Mouse (Mus musculus) ES-E14 (cell line): Measurements from ENCODE around the gene Prkab1. TPM values are rescaled to one million over a fixed set of nuclear protein-coding genes. Genes with fewer than 3 reads are reported as not detected.
A peak's percentile ranks its signal among the peaks of the same experiment; 100 is the strongest.

ENCODE experiments used
- DNase-seq: peaks from one replicate; pipeline ENCODE4 v3.0.0-alpha.2; 2013; ENCODE audit warnings: low read depth, low spot score
- H3K27ac ChIP-seq: 2 replicates; pipeline ENCODE4 v1.5.1; 2012; ENCODE audit warnings: low read depth, mild to moderate bottlenecking, low read length, moderate library complexity, mixed read lengths; ENCODE audit not compliant: poor library complexity, insufficient read depth, severe bottlenecking
- H3K36me3 ChIP-seq: 2 replicates; pipeline ENCODE4 v1.6.1; 2012; ENCODE audit warnings: mild to moderate bottlenecking, low read length, moderate library complexity, mixed read lengths; ENCODE audit not compliant: control insufficient read depth, poor library complexity, insufficient read depth, severe bottlenecking
- H3K4me1 ChIP-seq, 2 experiments: fragments of 150-350 bp in 1 of 2; sonication (generic) in 1 of 2; 2 replicates each; pipeline ENCODE4 v1.6.1; 2012; ENCODE audit warnings: low read length in 2 of 2, mild to moderate bottlenecking in 1 of 2, mixed read lengths in 1 of 2; ENCODE audit not compliant: control insufficient read depth in 2 of 2, insufficient read depth in 2 of 2, poor library complexity in 1 of 2
- H3K4me3 ChIP-seq, 2 experiments: fragments of 150-350 bp in 1 of 2; sonication (generic) in 1 of 2; 2 replicates each; pipeline ENCODE4 v1.5.1; 2012; ENCODE audit warnings: low read length in 2 of 2, low read depth in 1 of 2, mild to moderate bottlenecking in 1 of 2, mixed read lengths in 1 of 2; ENCODE audit not compliant: insufficient read depth in 1 of 2, poor library complexity in 1 of 2, severe bottlenecking in 1 of 2
- H3K9ac ChIP-seq: 2 replicates; pipeline ENCODE4 v1.6.1; 2012; ENCODE audit warnings: low read depth, mild to moderate bottlenecking, low read length, mixed read lengths; ENCODE audit not compliant: poor library complexity, insufficient read depth, severe bottlenecking
- H3K9me3 ChIP-seq: fragments of 150-350 bp; sonication (generic); 2 replicates; pipeline ENCODE4 v1.6.1; 2012; ENCODE audit warnings: low read depth, mild to moderate bottlenecking, low read length; ENCODE audit not compliant: control insufficient read depth, insufficient read depth
- CHD2 ChIP-seq: IDR thresholded peaks from 2 replicates; pipeline ENCODE4 v1.6.1; 2014; ENCODE audit warnings: mild to moderate bottlenecking, low read depth, low read length, inconsistent platforms
- HCFC1 ChIP-seq: IDR thresholded peaks from 2 replicates; pipeline ENCODE4 v1.6.1; 2012; ENCODE audit warnings: low read length, inconsistent platforms, borderline replicate concordance; ENCODE audit not compliant: insufficient read depth
- MAFK ChIP-seq: IDR thresholded peaks from 2 replicates; pipeline ENCODE4 v1.6.1; 2014; ENCODE audit warnings: mild to moderate bottlenecking, low read depth, low read length, inconsistent platforms; ENCODE audit not compliant: insufficient read depth
- ZC3H11A ChIP-seq: IDR thresholded peaks from 2 replicates; pipeline ENCODE4 v1.6.1; 2012; ENCODE audit warnings: low read depth, mild to moderate bottlenecking, inconsistent platforms, low read length, borderline replicate concordance
- ZNF384 ChIP-seq: IDR thresholded peaks from 2 replicates; pipeline ENCODE4 v1.6.1; 2012; ENCODE audit warnings: low read depth, low read length, inconsistent platforms
- in situ Hi-C, 2 experiments: fragments of 600-800 bp; cut with MboI; formaldehyde crosslinking; loops; one replicate each; pipeline ENCODE4 v1.15.1; 2025; ENCODE audit warnings: low sequenced_read_pairs in 2 of 2, inconsistent platforms in 1 of 2; ENCODE audit not compliant: unreplicated experiment in 2 of 2
- total RNA-seq: library from RNA; depleted of rRNA; stranded (reverse); fragments of 300-350 nt; gene quantifications from 2 replicates; pipeline ENCODE4 v1.2.3, GENCODE M21; 2012

The Prkab1 gene
- total RNA-seq, 1 experiment: 21.2 TPM

GRCm38 (mm10) chr5:115984392-115984791 is 39.9 kb downstream of the Prkab1 start:
- Histone ChIP-seq H3K4me1 (peaks cover 0 to 12% of the 10 kb centered on the region in 2 experiments; a peak in 2 of 4 replicates), H3K9ac (no peak overlapping the region), H3K36me3 (peaks cover 60% of the 10 kb centered on the region), H3K4me3 (no peak overlapping the region), H3K27ac (no peak overlapping the region), H3K9me3 (no peaks in the 10 kb centered on the region)
- DNase-seq: no peak
- in situ Hi-C loops: no loop called here
- TF ChIP-seq HCFC1 (no peak), ZC3H11A (no peak)

GRCm38 (mm10) chr5:115982671-115983373 is 41.5 kb downstream of the Prkab1 start:
- no peak for DNase-seq
- Histone ChIP-seq H3K9ac (no peak overlapping the region), H3K9me3 (no peaks in the 10 kb centered on the region), H3K36me3 (peaks cover 53% of the 10 kb centered on the region), H3K27ac (no peak overlapping the region), H3K4me1 (peaks cover 0 to 9% of the 10 kb centered on the region in 2 experiments; a peak in 2 of 4 replicates), H3K4me3 (no peak overlapping the region)
- in situ Hi-C loops: no loop called here
- TF ChIP-seq ZNF384: no peak

GRCm38 (mm10) chr5:115980537-115980936 is 43.8 kb downstream of the Prkab1 start:
- H3K9me3 ChIP-seq: no peaks in the 10 kb centered on the region
- no peak overlapping the region for H3K27ac ChIP-seq
- no peak overlapping the region for H3K4me3 ChIP-seq
- in situ Hi-C loops: no loop called here
- DNase-seq: no peak
- peaks cover 50% of the 10 kb centered on the region for H3K36me3 ChIP-seq
- TF ChIP-seq ZC3H11A (no peak), HCFC1 (no peak), ZNF384 (no peak), CHD2 (no peak), MAFK (no peak)
- H3K9ac ChIP-seq: no peak overlapping the region
- H3K4me1 ChIP-seq: peaks cover 0 to 4% of the 10 kb centered on the region in 2 experiments; a peak in 2 of 4 replicates

GRCm38 (mm10) chr5:115979134-115979696 is 45.1 kb downstream of the Prkab1 start:
- in situ Hi-C loops: no loop called here
- TF ChIP-seq ZNF384 (no peak), MAFK (no peak), CHD2 (no peak), ZC3H11A (no peak), HCFC1 (no peak)
- H3K4me1 ChIP-seq: peaks cover 0 to 2% of the 10 kb centered on the region in 2 experiments; a peak in 2 of 4 replicates
- H3K9me3 ChIP-seq: no peaks in the 10 kb centered on the region
- peaks cover 52% of the 10 kb centered on the region for H3K36me3 ChIP-seq
- H3K27ac ChIP-seq: no peak overlapping the region
- H3K4me3 ChIP-seq: peak overlapping the region; percentile 49 to 60
- peak overlapping the region; percentile 79 for H3K9ac ChIP-seq
- peak; percentile 68 for DNase-seq

GRCm38 (mm10) chr5:115978255-115978654 is 46.1 kb downstream of the Prkab1 start:
- Histone ChIP-seq H3K27ac (no peak overlapping the region), H3K36me3 (peaks cover 53% of the 10 kb centered on the region)

More at GRCm38 (mm10) chr5:115978255-115978654, 46.1 kb downstream of the Prkab1 start:
- in situ Hi-C loops: no loop called here
- Histone ChIP-seq H3K9ac (no peak overlapping the region), H3K4me3 (no peak overlapping the region), H3K4me1 (peaks cover 0 to 2% of the 10 kb centered on the region in 2 experiments; a peak in 2 of 4 replicates), H3K9me3 (no peaks in the 10 kb centered on the region)
- no peak for DNase-seq
- TF ChIP-seq CHD2 (no peak), ZNF384 (no peak), ZC3H11A (no peak), MAFK (no peak), HCFC1 (no peak)
